Mouse (Mus musculus): Measurements from ENCODE around the gene Rbm8a. TPM values are rescaled to one million over a fixed set of nuclear protein-coding genes. Genes with fewer than 3 reads are reported as not detected.
"Not testable (repeated sequence)": the region's sequence is repeated elsewhere in the genome, so short reads cannot be mapped to it uniquely, and the experiment has no call there.

Gene Rbm8a
- polyA plus RNA-seq, 1 experiment: 12.2 TPM

- no peak for DNase-seq
- Histone ChIP-seq H3K4me3 (replicated peaks; ENCODE audit: extremely low read depth, low read depth, low read length) (no peak overlapping the region), H3K4me1 (ENCODE audit: control insufficient read depth, insufficient read depth, low read length) (peaks cover 4% of the 10 kb centered on the region)
- TF ChIP-seq CTCF (IDR thresholded peaks at IDR 0.05; ENCODE audit: insufficient read depth, low read length): no peak
- no peak for TF ChIP-seq POLR2A (IDR thresholded peaks at IDR 0.05; ENCODE audit: borderline replicate concordance, extremely low read depth, low read depth, low read length)
- 18% methylated on average over 5 of the region's 5 CpGs for WGBS
Measured at GRCm38 (mm10) chr3:96602704-96603084, 27.0 kb upstream of the Rbm8a start.

GRCm38 (mm10) chr3:96603311-96603710 lies 26.4 kb upstream of the Rbm8a start:
- Histone ChIP-seq H3K4me1 (ENCODE audit: control insufficient read depth, insufficient read depth, low read length) (0 out of 2 replicates have a peak, but pooled peaks cover 2% of the 10 kb centered on the region), H3K4me3 (replicated peaks; ENCODE audit: extremely low read depth, low read depth, low read length) (no peak overlapping the region)
- no peak for DNase-seq
- whole genome bisulfite sequencing: 53% methylated on average over 5 of the region's 5 CpGs
- TF ChIP-seq POLR2A (IDR thresholded peaks at IDR 0.05; ENCODE audit: borderline replicate concordance, extremely low read depth, low read depth, low read length) (no peak), CTCF (IDR thresholded peaks at IDR 0.05; ENCODE audit: insufficient read depth, low read length) (no peak)

GRCm38 (mm10) chr3:96606007-96606406 lies 23.7 kb upstream of the Rbm8a start:
- H3K4me3 ChIP-seq (replicated peaks; ENCODE audit: extremely low read depth, low read depth, low read length); H3K4me1 ChIP-seq (ENCODE audit: control insufficient read depth, insufficient read depth, low read length); DNase-seq: not testable (repeated sequence)
- 86% methylated on average over 4 of the region's 4 CpGs for whole genome bisulfite sequencing

DNA sequence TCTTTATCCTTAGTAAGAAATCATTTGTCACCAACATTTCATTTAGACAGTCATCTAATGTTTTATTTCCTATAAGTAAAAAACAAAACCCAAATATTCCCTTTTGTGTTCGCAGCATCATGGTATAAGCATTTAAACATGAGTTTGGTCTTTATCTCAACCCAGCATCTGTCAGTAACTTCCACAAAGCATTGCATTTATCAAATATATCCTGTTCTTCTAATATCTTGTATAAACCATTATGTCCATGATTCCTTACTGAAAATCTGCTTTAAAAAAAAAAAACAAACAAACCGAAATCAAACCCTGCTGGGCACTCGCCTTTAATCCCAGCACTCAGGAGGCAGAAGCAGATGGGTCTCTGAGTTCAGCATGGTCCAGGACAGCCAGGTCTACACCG lies 23.1 kb upstream of the Rbm8a start:
- TF ChIP-seq CTCF (IDR thresholded peaks at IDR 0.05; ENCODE audit: insufficient read depth, low read length): no peak
- no peak for TF ChIP-seq POLR2A (IDR thresholded peaks at IDR 0.05; ENCODE audit: borderline replicate concordance, extremely low read depth, low read depth, low read length)
- DNase-seq: no peak
- Histone ChIP-seq H3K4me1 (ENCODE audit: control insufficient read depth, insufficient read depth, low read length) (0 out of 2 replicates have a peak, but pooled peaks cover 2% of the 10 kb centered on the region), H3K4me3 (replicated peaks; ENCODE audit: extremely low read depth, low read depth, low read length) (no peak overlapping the region)
- 79% methylated on average over 4 of the region's 4 CpGs for WGBS

GRCm38 (mm10) chr3:96617941-96618340 lies 11.8 kb upstream of the Rbm8a start:
- H3K4me3 ChIP-seq (replicated peaks; ENCODE audit: extremely low read depth, low read depth, low read length): no peak overlapping the region
- DNase-seq: no peak
- WGBS: 77% methylated on average over 3 of the region's 3 CpGs
- TF ChIP-seq POLR2A (IDR thresholded peaks at IDR 0.05; ENCODE audit: borderline replicate concordance, extremely low read depth, low read depth, low read length): no peak
- no peak for TF ChIP-seq CTCF (IDR thresholded peaks at IDR 0.05; ENCODE audit: insufficient read depth, low read length)
- H3K4me1 ChIP-seq (ENCODE audit: control insufficient read depth, insufficient read depth, low read length): no peaks in the 10 kb centered on the region

DNA sequence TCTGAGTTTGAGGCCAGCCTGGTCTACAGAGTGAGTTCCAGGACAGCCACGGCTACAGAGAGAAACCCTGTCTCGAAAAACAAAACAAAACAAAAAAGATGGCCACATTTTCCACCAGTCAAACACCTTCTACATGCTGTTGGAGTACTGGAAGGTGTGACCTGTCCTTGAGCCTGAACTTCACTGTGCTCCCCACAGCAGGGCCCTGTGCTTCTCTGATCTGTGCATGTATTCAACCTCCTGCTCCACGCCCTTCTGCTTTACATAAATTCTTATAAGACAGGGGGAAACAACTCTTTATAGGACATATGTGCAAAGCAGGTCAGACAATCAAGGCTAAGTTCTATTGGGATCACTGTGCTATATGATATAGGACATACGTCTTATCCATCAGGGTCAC lies 6.5 kb upstream of the Rbm8a start:
- no peak for DNase-seq
- TF ChIP-seq CTCF (IDR thresholded peaks at IDR 0.05; ENCODE audit: insufficient read depth, low read length) (no peak), POLR2A (IDR thresholded peaks at IDR 0.05; ENCODE audit: borderline replicate concordance, extremely low read depth, low read depth, low read length) (no peak)
- no peak overlapping the region for H3K4me3 ChIP-seq (replicated peaks; ENCODE audit: extremely low read depth, low read depth, low read length)
- whole genome bisulfite sequencing: 89% methylated on average over 4 of the region's 4 CpGs
- no peaks in the 10 kb centered on the region for H3K4me1 ChIP-seq (ENCODE audit: control insufficient read depth, insufficient read depth, low read length)

- no peak for DNase-seq
- peaks cover 12% of the 10 kb centered on the region for H3K4me1 ChIP-seq (ENCODE audit: control insufficient read depth, insufficient read depth, low read length)
- no peak overlapping the region for H3K4me3 ChIP-seq (replicated peaks; ENCODE audit: extremely low read depth, low read depth, low read length)
- no peak for TF ChIP-seq CTCF (IDR thresholded peaks at IDR 0.05; ENCODE audit: insufficient read depth, low read length)
- TF ChIP-seq POLR2A (IDR thresholded peaks at IDR 0.05; ENCODE audit: borderline replicate concordance, extremely low read depth, low read depth, low read length): no peak
Measured at GRCm38 (mm10) chr3:96632058-96632457, 2.3 kb downstream of the Rbm8a start.

GRCm38 (mm10) chr3:96634015-96634414 lies 4.3 kb downstream of the Rbm8a start:
- Histone ChIP-seq H3K4me3 (replicated peaks; ENCODE audit: extremely low read depth, low read depth, low read length) (no peak overlapping the region), H3K4me1 (ENCODE audit: control insufficient read depth, insufficient read depth, low read length) (peaks cover 12% of the 10 kb centered on the region)
- DNase-seq: no peak
- WGBS: 85% methylated on average over 1 of the region's 1 CpGs
- TF ChIP-seq POLR2A (IDR thresholded peaks at IDR 0.05; ENCODE audit: borderline replicate concordance, extremely low read depth, low read depth, low read length) (no peak), CTCF (IDR thresholded peaks at IDR 0.05; ENCODE audit: insufficient read depth, low read length) (no peak)

- DNase-seq: peak; percentile 91
- H3K4me3 ChIP-seq (replicated peaks; ENCODE audit: extremely low read depth, low read depth, low read length): peak within 1 kb of the TSS; percentile 96
- peaks cover 12% of the 10 kb centered on the region for H3K4me1 ChIP-seq (ENCODE audit: control insufficient read depth, insufficient read depth, low read length)
- no peak for TF ChIP-seq CTCF (IDR thresholded peaks at IDR 0.05; ENCODE audit: insufficient read depth, low read length)
- peak; percentile 58; the same call in 1 of the 2 replicates for TF ChIP-seq POLR2A (IDR thresholded peaks at IDR 0.05; ENCODE audit: borderline replicate concordance, extremely low read depth, low read depth, low read length)
- WGBS: 2% methylated on average over 60 of the region's 60 CpGs
Measured at GRCm38 (mm10) chr3:96634928-96635879, 5.5 kb downstream of the Rbm8a start, which contains the start of the genes Pex11b and Gm42957. Pex11b (plus strand) TSS chr3:96635376. Gm42957 (plus strand) TSS chr3:96635474.

DNA sequence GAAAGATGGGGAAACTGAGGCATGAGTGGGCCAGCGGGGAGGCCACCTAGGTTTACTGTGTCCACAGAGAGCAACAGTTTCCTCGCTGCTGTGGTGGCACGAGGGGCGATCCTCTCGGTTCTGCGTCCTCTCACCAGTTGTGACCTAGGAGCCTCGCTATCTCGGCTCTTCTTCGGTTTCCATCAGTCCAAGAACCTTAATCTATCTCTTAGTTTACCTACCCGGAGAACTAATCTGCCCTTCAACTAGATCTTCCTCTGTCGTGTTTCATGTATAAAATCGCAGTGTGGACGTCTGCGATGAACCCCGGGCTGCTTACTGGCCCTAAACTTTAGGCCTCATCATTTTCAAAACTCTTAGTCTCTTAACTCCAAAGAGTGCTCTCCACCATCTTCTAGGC lies 6.2 kb downstream of the Rbm8a start:
- no peak for DNase-seq
- TF ChIP-seq CTCF (IDR thresholded peaks at IDR 0.05; ENCODE audit: insufficient read depth, low read length): no peak
- TF ChIP-seq POLR2A (IDR thresholded peaks at IDR 0.05; ENCODE audit: borderline replicate concordance, extremely low read depth, low read depth, low read length): no peak
- 5% methylated on average over 15 of the region's 15 CpGs for WGBS

More for the DNA sequence above, 6.2 kb downstream of the Rbm8a start:
- H3K4me1 ChIP-seq (ENCODE audit: control insufficient read depth, insufficient read depth, low read length): peaks cover 8% of the 10 kb centered on the region
- H3K4me3 ChIP-seq (replicated peaks; ENCODE audit: extremely low read depth, low read depth, low read length): peak overlapping the region; percentile 96
